Mouse (Mus musculus) megakaryocyte-erythroid progenitor cell, adult 5 weeks (primary cell): ENCODE measurements around the gene Chrng. TPM values are rescaled to one million over a fixed set of nuclear protein-coding genes. Genes with fewer than 3 reads are reported as not detected.

ENCODE experiments used
- polyA plus RNA-seq: library from polyadenylated mRNA; stranded (reverse); fragments of >175 nt; gene quantifications from 2 replicates; pipeline ENCODE4 v1.2.3, GENCODE M21; 2012

Chrng gene
- not detected in 2 replicates for polyA plus RNA-seq

GRCm38 (mm10) chr1:87204465-87204864, at the start of gene Chrng:
Gene Chrng (plus strand): TSS chr1:87204657.

GRCm38 (mm10) chr1:87156199-87156587, 48.3 kb upstream of the Chrng start, which contains the start of gene Ecel1:
Gene Ecel1 (minus strand): TSS chr1:87156521.

GRCm38 (mm10) chr1:87183013-87183412, 21.4 kb upstream of the Chrng start, which contains the start of gene Prss56:
Gene Prss56 (plus strand): TSS chr1:87183313.

GRCm38 (mm10) chr1:87190429-87190828, 14.0 kb upstream of the Chrng start, which contains the start of gene Chrnd:
Gene Chrnd (plus strand): TSS chr1:87190607.

GRCm38 (mm10) chr1:87213735-87214704, 9.6 kb downstream of the Chrng start, which contains the start of gene Eif4e2:
Gene Eif4e2 (plus strand): TSS chr1:87213914.

Other genes with a start within 250 kb of the Chrng start
- not detected in 2 replicates for gene Alppl2, start 114.7 kb upstream of the Chrng start, polyA plus RNA-seq
- not detected in 2 replicates for gene Alpi, start 103.1 kb upstream of the Chrng start, polyA plus RNA-seq
- gene Akp3, start 79.7 kb upstream of the Chrng start, polyA plus RNA-seq = not detected in 2 replicates
- gene Ecel1, start 48.1 kb upstream of the Chrng start, polyA plus RNA-seq = not detected in 2 replicates
- gene Prss56, start 21.3 kb upstream of the Chrng start, polyA plus RNA-seq = 0.07 TPM in 1 of 2 replicates, not detected in the other
- gene Chrnd, start 14.1 kb upstream of the Chrng start, polyA plus RNA-seq = not detected in 2 replicates
- gene Eif4e2, start 9.3 kb downstream of the Chrng start, polyA plus RNA-seq = 22.9 and 23.9 TPM in 2 replicates
- gene Efhd1, start 59.7 kb downstream of the Chrng start, polyA plus RNA-seq = 0.14 and 0.20 TPM in 2 replicates
- 11.8 and 20.6 TPM in 2 replicates for gene Gigyf2, start 122.3 kb downstream of the Chrng start, polyA plus RNA-seq
- gene Kcnj13, start 190.1 kb downstream of the Chrng start, polyA plus RNA-seq = not detected in 2 replicates